Comparison of ENCODE assay signal across 34 mouse cellular contexts in genomic region chr5:90501752-90502151, GRCm38 (mm10). TPM values are rescaled to one million over a fixed set of nuclear protein-coding genes. Genes with fewer than 3 reads are reported as not detected.
"Had no signal": no experiment of that assay in that cellular context is flagged by ENCODE, and none has a peak within 500 bp of the region (broad histone marks: within the 10 kb centered on the region; RNA-seq: fewer than 3 reads in every experiment).

No protein-coding gene starts in this region.

- ATAC-seq: forebrain, embryonic 13.5 days; forebrain, embryonic 14.5 days; forebrain, embryonic 15.5 days; forebrain, embryonic 16.5 days; forebrain, postnatal 0 days had no signal

- H3K4me3 ChIP-seq: embryonic facial prominence, embryonic 10.5 days; embryonic facial prominence, embryonic 12.5 days; embryonic facial prominence, embryonic 13.5 days; embryonic facial prominence, embryonic 15.5 days; erythroblast, embryonic 14.5 days; forebrain, embryonic 10.5 days; forebrain, embryonic 12.5 days; forebrain, embryonic 13.5 days; forebrain, embryonic 15.5 days; gastrocnemius, adult 2 months; heart, adult 2 months had no signal

- H3K9me3 ChIP-seq: embryonic facial prominence, embryonic 10.5 days; embryonic facial prominence, embryonic 12.5 days; embryonic facial prominence, embryonic 13.5 days; embryonic facial prominence, embryonic 15.5 days; forebrain, embryonic 10.5 days; forebrain, embryonic 12.5 days; forebrain, embryonic 13.5 days; forebrain, embryonic 15.5 days had no signal

- DNase-seq: cerebellum, adult 2 months; cerebellum, adult 8-10 months; cerebellum, adult 9-10 months; cerebellum, adult 9-11 months; cerebellum, postnatal 10 days; cerebellum, postnatal 14 days; cerebellum, postnatal 25 days; cerebellum, postnatal 36 days; embryo, embryonic 11 days; forebrain, postnatal 0 days; gastrocnemius, adult 2 months; gastrocnemius, postnatal 10 days; gastrocnemius, postnatal 14 days; gastrocnemius, postnatal 25 days; gastrocnemius, postnatal 36 days; heart, adult 11 months; heart, adult 18-20 months; heart, adult 2 months had no signal

- H3K9ac ChIP-seq: embryonic facial prominence, embryonic 12.5 days; embryonic facial prominence, embryonic 13.5 days; embryonic facial prominence, embryonic 15.5 days; forebrain, embryonic 12.5 days; forebrain, embryonic 13.5 days; forebrain, embryonic 15.5 days; forebrain, postnatal 0 days had no signal

- H3K4me1 ChIP-seq: embryonic facial prominence, embryonic 10.5 days; embryonic facial prominence, embryonic 12.5 days; embryonic facial prominence, embryonic 13.5 days; embryonic facial prominence, embryonic 15.5 days; forebrain, embryonic 10.5 days; forebrain, embryonic 12.5 days; forebrain, embryonic 13.5 days; forebrain, embryonic 15.5 days had no signal

- H3K36me3 ChIP-seq: embryonic facial prominence, embryonic 10.5 days; embryonic facial prominence, embryonic 12.5 days; embryonic facial prominence, embryonic 13.5 days; embryonic facial prominence, embryonic 15.5 days; forebrain, embryonic 10.5 days; forebrain, embryonic 12.5 days; forebrain, embryonic 15.5 days had no signal

- H3K27ac ChIP-seq: embryonic facial prominence, embryonic 10.5 days; embryonic facial prominence, embryonic 12.5 days; embryonic facial prominence, embryonic 13.5 days; embryonic facial prominence, embryonic 15.5 days; forebrain, embryonic 10.5 days; forebrain, embryonic 12.5 days; forebrain, embryonic 13.5 days; forebrain, embryonic 15.5 days; gastrocnemius, adult 2 months; heart, adult 2 months had no signal

- H3K4me2 ChIP-seq: embryonic facial prominence, embryonic 12.5 days; embryonic facial prominence, embryonic 13.5 days; embryonic facial prominence, embryonic 15.5 days; forebrain, embryonic 12.5 days; forebrain, embryonic 13.5 days; forebrain, embryonic 15.5 days had no signal

- H3K27me3 ChIP-seq: embryonic facial prominence, embryonic 12.5 days; embryonic facial prominence, embryonic 13.5 days; embryonic facial prominence, embryonic 15.5 days; forebrain, embryonic 12.5 days; forebrain, embryonic 13.5 days; forebrain, embryonic 15.5 days had no signal

RNA-seq across cellular contexts. Expression of gene Afp, which starts 11.2 kb away (rescaled TPM):
- polyA plus RNA-seq: forebrain, embryonic 12.5 days; forebrain, embryonic 14.5 days; forebrain, embryonic 15.5 days; heart, adult 2 months had no signal

RNA-seq across cellular contexts. Expression of gene Afm, which starts 17.0 kb away (rescaled TPM):
- polyA plus RNA-seq: cerebellum, adult 2 months; cortical plate, adult 2 months; embryonic facial prominence, embryonic 10.5 days; embryonic facial prominence, embryonic 11.5 days; embryonic facial prominence, embryonic 12.5 days; embryonic facial prominence, embryonic 13.5 days; embryonic facial prominence, embryonic 14.5 days; embryonic facial prominence, embryonic 15.5 days; erythroblast, embryonic 14.5 days; forebrain, embryonic 10.5 days; forebrain, embryonic 11.5 days; forebrain, embryonic 12.5 days; forebrain, embryonic 13.5 days; forebrain, embryonic 14.5 days; forebrain, embryonic 15.5 days; forebrain, embryonic 16.5 days; forebrain, postnatal 0 days; frontal cortex, adult 2 months; heart, adult 2 months had no signal

RNA-seq across cellular contexts. Expression of gene Alb, which starts 41.1 kb away (rescaled TPM):
- polyA plus RNA-seq: embryonic facial prominence, embryonic 10.5 days; forebrain, embryonic 10.5 days; forebrain, embryonic 11.5 days; forebrain, embryonic 12.5 days; forebrain, embryonic 13.5 days; forebrain, embryonic 14.5 days; forebrain, embryonic 15.5 days; forebrain, postnatal 0 days had no signal

RNA-seq across cellular contexts. Expression of gene 5830473C10Rik, which starts 59.2 kb away (rescaled TPM):
- polyA plus RNA-seq: cerebellum, adult 2 months; embryonic facial prominence, embryonic 10.5 days; embryonic facial prominence, embryonic 11.5 days; embryonic facial prominence, embryonic 13.5 days; embryonic facial prominence, embryonic 15.5 days; erythroblast, embryonic 14.5 days; forebrain, embryonic 10.5 days; forebrain, embryonic 11.5 days; forebrain, embryonic 12.5 days; forebrain, embryonic 13.5 days; forebrain, embryonic 14.5 days; forebrain, embryonic 15.5 days; forebrain, embryonic 16.5 days; heart, adult 2 months had no signal
